Mouse (Mus musculus): ENCODE results near the gene Mecom. TPM values are rescaled to one million over a fixed set of nuclear protein-coding genes. Genes with fewer than 3 reads are reported as not detected.
A peak's percentile ranks its signal among the peaks of the same experiment; 100 is the strongest.

Gene Mecom
- polyA plus RNA-seq, 1 experiment, result 7.3 TPM

- TF ChIP-seq POLR2A (IDR thresholded peaks at IDR 0.05; ENCODE audit: borderline replicate concordance, extremely low read depth, insufficient read depth, insufficient read length, poor library complexity, severe bottlenecking) (no peak), CTCF (IDR thresholded peaks at IDR 0.05; ENCODE audit: borderline replicate concordance, extremely low read depth, insufficient read depth, insufficient read length) (no peak)
- DNase-seq (ENCODE audit: low read depth), result no peak
Measured at GRCm38 (mm10) chr3:30380273-30380672, 167.5 kb downstream of the Mecom start.

- no peak for DNase-seq (ENCODE audit: low read depth)
- TF ChIP-seq POLR2A (IDR thresholded peaks at IDR 0.05; ENCODE audit: borderline replicate concordance, extremely low read depth, insufficient read depth, insufficient read length, poor library complexity, severe bottlenecking), result no peak
- no peak for TF ChIP-seq CTCF (IDR thresholded peaks at IDR 0.05; ENCODE audit: borderline replicate concordance, extremely low read depth, insufficient read depth, insufficient read length)
Measured at GRCm38 (mm10) chr3:30379301-30379700, 168.5 kb downstream of the Mecom start.

- TF ChIP-seq POLR2A (IDR thresholded peaks at IDR 0.05; ENCODE audit: borderline replicate concordance, extremely low read depth, insufficient read depth, insufficient read length, poor library complexity, severe bottlenecking) (no peak), CTCF (IDR thresholded peaks at IDR 0.05; ENCODE audit: borderline replicate concordance, extremely low read depth, insufficient read depth, insufficient read length) (no peak)
- DNase-seq (ENCODE audit: low read depth), result no peak
Measured at GRCm38 (mm10) chr3:30371472-30371871, 176.3 kb downstream of the Mecom start.

- DNase-seq (ENCODE audit: low read depth), result peak; percentile 63
Measured at GRCm38 (mm10) chr3:30370860-30371455, 176.8 kb downstream of the Mecom start.

GRCm38 (mm10) chr3:30366621-30367020, 181.2 kb downstream of the Mecom start:
- TF ChIP-seq CTCF (IDR thresholded peaks at IDR 0.05; ENCODE audit: borderline replicate concordance, extremely low read depth, insufficient read depth, insufficient read length) (no peak), POLR2A (IDR thresholded peaks at IDR 0.05; ENCODE audit: borderline replicate concordance, extremely low read depth, insufficient read depth, insufficient read length, poor library complexity, severe bottlenecking) (no peak)
- no peak for DNase-seq (ENCODE audit: low read depth)

More at GRCm38 (mm10) chr3:30370860-30371455, 176.8 kb downstream of the Mecom start:
- TF ChIP-seq CTCF (IDR thresholded peaks at IDR 0.05; ENCODE audit: borderline replicate concordance, extremely low read depth, insufficient read depth, insufficient read length), result no peak

- TF ChIP-seq POLR2A (IDR thresholded peaks at IDR 0.05; ENCODE audit: borderline replicate concordance, extremely low read depth, insufficient read depth, insufficient read length, poor library complexity, severe bottlenecking) (no peak), CTCF (IDR thresholded peaks at IDR 0.05; ENCODE audit: borderline replicate concordance, extremely low read depth, insufficient read depth, insufficient read length) (no peak)
- DNase-seq (ENCODE audit: low read depth), result no peak
Measured at GRCm38 (mm10) chr3:30361190-30361589, 186.6 kb downstream of the Mecom start.

- TF ChIP-seq POLR2A (IDR thresholded peaks at IDR 0.05; ENCODE audit: borderline replicate concordance, extremely low read depth, insufficient read depth, insufficient read length, poor library complexity, severe bottlenecking) (no peak), CTCF (IDR thresholded peaks at IDR 0.05; ENCODE audit: borderline replicate concordance, extremely low read depth, insufficient read depth, insufficient read length) (no peak)
- peak; percentile 19 for DNase-seq (ENCODE audit: low read depth)
Measured at GRCm38 (mm10) chr3:30353878-30354727, 193.7 kb downstream of the Mecom start.

- TF ChIP-seq CTCF (IDR thresholded peaks at IDR 0.05; ENCODE audit: borderline replicate concordance, extremely low read depth, insufficient read depth, insufficient read length), result peak; percentile 51; the same call in 1 of the 2 replicates
- no peak for TF ChIP-seq POLR2A (IDR thresholded peaks at IDR 0.05; ENCODE audit: borderline replicate concordance, extremely low read depth, insufficient read depth, insufficient read length, poor library complexity, severe bottlenecking)
- DNase-seq (ENCODE audit: low read depth), result peak; percentile 76
Measured at GRCm38 (mm10) chr3:30349279-30349678, 198.5 kb downstream of the Mecom start.

- DNase-seq (ENCODE audit: low read depth), result no peak
- TF ChIP-seq POLR2A (IDR thresholded peaks at IDR 0.05; ENCODE audit: borderline replicate concordance, extremely low read depth, insufficient read depth, insufficient read length, poor library complexity, severe bottlenecking) (no peak), CTCF (IDR thresholded peaks at IDR 0.05; ENCODE audit: borderline replicate concordance, extremely low read depth, insufficient read depth, insufficient read length) (no peak)
Measured at GRCm38 (mm10) chr3:30344151-30344550, 203.7 kb downstream of the Mecom start.

GRCm38 (mm10) chr3:30332337-30332736, 215.5 kb downstream of the Mecom start:
- no peak for DNase-seq (ENCODE audit: low read depth)
- TF ChIP-seq POLR2A (IDR thresholded peaks at IDR 0.05; ENCODE audit: borderline replicate concordance, extremely low read depth, insufficient read depth, insufficient read length, poor library complexity, severe bottlenecking), result no peak
- TF ChIP-seq CTCF (IDR thresholded peaks at IDR 0.05; ENCODE audit: borderline replicate concordance, extremely low read depth, insufficient read depth, insufficient read length), result no peak

- DNase-seq (ENCODE audit: low read depth), result no peak
- no peak for TF ChIP-seq POLR2A (IDR thresholded peaks at IDR 0.05; ENCODE audit: borderline replicate concordance, extremely low read depth, insufficient read depth, insufficient read length, poor library complexity, severe bottlenecking)
- no peak for TF ChIP-seq CTCF (IDR thresholded peaks at IDR 0.05; ENCODE audit: borderline replicate concordance, extremely low read depth, insufficient read depth, insufficient read length)
Measured at GRCm38 (mm10) chr3:30330476-30330875, 217.3 kb downstream of the Mecom start.

GRCm38 (mm10) chr3:30330021-30330420, 217.8 kb downstream of the Mecom start:
- no peak for TF ChIP-seq CTCF (IDR thresholded peaks at IDR 0.05; ENCODE audit: borderline replicate concordance, extremely low read depth, insufficient read depth, insufficient read length)
- no peak for TF ChIP-seq POLR2A (IDR thresholded peaks at IDR 0.05; ENCODE audit: borderline replicate concordance, extremely low read depth, insufficient read depth, insufficient read length, poor library complexity, severe bottlenecking)
- DNase-seq (ENCODE audit: low read depth), result no peak

Data from brain, embryonic 14.5 days (tissue).